Mouse (Mus musculus) left cerebral cortex, postnatal 14 days (tissue): ENCODE data around the gene Abhd12. TPM values are rescaled to one million over a fixed set of nuclear protein-coding genes. Genes with fewer than 3 reads are reported as not detected.

Source experiments
- total RNA-seq, 2 experiments: library from RNA; stranded (reverse); gene quantifications; 2 replicates each; pipeline ENCODE4 v1.2.3; 2021

The Abhd12 gene
- total RNA-seq, 2 experiments from 2014 or later: 241 to 246 TPM

Other genes starting within 250 kb of the Abhd12 start
- gene Acss1, start 236.2 kb downstream of the Abhd12 start, total RNA-seq: 10 to 100 TPM; 17.1 to 17.5 TPM
- not detected for gene Vsx1, start 215.4 kb downstream of the Abhd12 start, total RNA-seq
- gene Entpd6, start 155.7 kb downstream of the Abhd12 start, total RNA-seq: 10 to 100 TPM; 53.4 to 58.7 TPM
- gene Pygb, start 118.0 kb downstream of the Abhd12 start, total RNA-seq: 100 to 1,000 TPM; 120 to 124 TPM
- 1 to 10 TPM; 1.5 to 2.1 TPM for gene Gins1, start 659 bp upstream of the Abhd12 start, total RNA-seq
- 1 to 10 TPM; 5.2 to 5.8 TPM for gene Ninl, start 134.6 kb upstream of the Abhd12 start, total RNA-seq
- gene Nanp, start 134.7 kb upstream of the Abhd12 start, total RNA-seq: 10 to 100 TPM; 29.6 to 30.5 TPM
- not detected for gene Gm14151, start 187.6 kb upstream of the Abhd12 start, total RNA-seq
- not detected for gene Gm14147, start 193.5 kb upstream of the Abhd12 start, total RNA-seq